Mouse (Mus musculus): Measurements from ENCODE around the gene Gprc5c. TPM values are rescaled to one million over a fixed set of nuclear protein-coding genes. Genes with fewer than 3 reads are reported as not detected.

Gene Gprc5c
- polyA plus RNA-seq, 1 experiment from 2014 or later: 23.5 TPM

DNA sequence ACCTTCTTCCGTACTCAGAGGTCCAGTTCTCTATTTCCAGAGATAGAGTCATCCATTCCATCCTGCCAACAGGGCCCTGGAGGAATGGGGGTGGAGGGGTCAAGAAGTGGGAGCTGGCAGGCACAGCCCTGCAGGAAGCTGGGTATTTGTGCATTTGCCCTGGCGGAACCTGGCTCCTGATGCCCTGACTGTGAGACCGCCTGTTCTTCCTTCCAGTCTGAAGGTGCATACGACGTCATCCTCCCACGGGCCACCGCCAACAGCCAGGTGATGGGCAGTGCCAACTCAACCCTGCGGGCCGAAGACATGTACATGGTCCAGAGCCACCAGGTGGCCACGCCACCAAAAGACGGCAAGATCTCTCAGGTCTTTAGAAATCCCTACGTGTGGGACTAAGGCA is 17.3 kb downstream of the Gprc5c start:
- H3K4me1 ChIP-seq (ENCODE audit: control insufficient read depth, insufficient read depth, low read length): peaks cover 30% of the 10 kb centered on the region
- no peaks in the 10 kb centered on the region for H3K27me3 ChIP-seq (ENCODE audit: control insufficient read depth, insufficient read depth, low read length)
- no peak for ATAC-seq (ENCODE audit: insufficient number of reproducible peaks, insufficient read depth, low FRiP score, low read depth)
- H3K9ac ChIP-seq (replicated peaks; ENCODE audit: low read depth, low read length): no peak overlapping the region
- no peak overlapping the region for H3K27ac ChIP-seq (ENCODE audit: low read length)
- no peak overlapping the region for H3K4me3 ChIP-seq (ENCODE audit: low read depth, low read length)
- H3K36me3 ChIP-seq (ENCODE audit: control insufficient read depth, insufficient read depth, low read length): peaks cover 15% of the 10 kb centered on the region; the same call in 1 of the 2 replicates
- H3K4me2 ChIP-seq (replicated peaks; ENCODE audit: low read depth, low read length): no peak overlapping the region
- WGBS: 89% methylated on average over 12 of the region's 12 CpGs
- H3K9me3 ChIP-seq (ENCODE audit: control insufficient read depth, low read depth, low read length): no peaks in the 10 kb centered on the region

DNA sequence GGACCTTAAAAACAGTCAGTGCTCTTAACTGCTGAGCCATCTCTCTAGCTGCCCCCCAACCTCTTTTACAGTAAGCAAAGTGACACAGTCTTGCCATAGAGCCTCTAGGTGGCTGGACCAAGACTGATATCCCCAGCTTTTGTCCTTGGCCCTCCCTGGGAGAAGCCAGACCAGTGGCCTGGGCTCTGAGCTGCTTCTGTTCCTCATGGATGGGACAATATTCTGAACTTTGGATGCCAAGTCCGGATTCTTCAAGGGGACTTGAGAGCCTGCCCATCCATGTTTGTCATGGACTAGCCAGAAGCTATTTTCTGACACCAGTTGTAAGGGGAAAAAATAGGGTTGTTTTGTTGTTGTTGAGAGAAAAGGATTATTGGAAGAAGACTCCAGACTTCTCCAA is 18.8 kb downstream of the Gprc5c start:
- WGBS: 87% methylated on average over 1 of the region's 1 CpGs
- Histone ChIP-seq H3K9me3 (ENCODE audit: control insufficient read depth, low read depth, low read length) (no peaks in the 10 kb centered on the region), H3K27me3 (ENCODE audit: control insufficient read depth, insufficient read depth, low read length) (no peaks in the 10 kb centered on the region), H3K4me3 (ENCODE audit: low read depth, low read length) (no peak overlapping the region), H3K36me3 (ENCODE audit: control insufficient read depth, insufficient read depth, low read length) (peaks cover 11% of the 10 kb centered on the region; the same call in 1 of the 2 replicates), H3K4me1 (ENCODE audit: control insufficient read depth, insufficient read depth, low read length) (peaks cover 31% of the 10 kb centered on the region), H3K9ac (replicated peaks; ENCODE audit: low read depth, low read length) (no peak overlapping the region), H3K27ac (ENCODE audit: low read length) (no peak overlapping the region), H3K4me2 (replicated peaks; ENCODE audit: low read depth, low read length) (no peak overlapping the region)
- no peak for ATAC-seq (ENCODE audit: insufficient number of reproducible peaks, insufficient read depth, low FRiP score, low read depth)

DNA sequence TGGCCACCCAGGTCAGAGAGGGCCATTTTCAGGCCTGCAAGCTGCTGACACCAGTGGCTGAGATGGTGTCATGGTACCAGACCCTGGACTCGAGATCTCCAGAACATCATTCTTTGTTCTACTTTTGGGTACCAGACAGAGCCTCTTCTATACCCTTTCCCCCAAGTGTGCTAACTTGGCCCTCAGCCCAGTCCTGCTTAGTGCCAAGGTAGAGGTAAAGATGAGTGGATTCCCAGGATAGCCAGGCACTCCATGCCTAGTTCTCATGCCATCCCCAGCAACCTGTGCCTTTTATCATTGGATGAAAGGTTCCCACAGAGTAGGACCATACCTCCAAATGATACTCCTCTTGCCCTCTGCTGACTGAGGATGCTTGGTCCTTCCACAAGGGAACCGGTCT is 20.6 kb downstream of the Gprc5c start:
- no peak overlapping the region for H3K27ac ChIP-seq (ENCODE audit: low read length)
- WGBS: 87% methylated on average over 2 of the region's 2 CpGs
- H3K4me3 ChIP-seq (ENCODE audit: low read depth, low read length): no peak overlapping the region
- no peaks in the 10 kb centered on the region for H3K9me3 ChIP-seq (ENCODE audit: control insufficient read depth, low read depth, low read length)
- H3K9ac ChIP-seq (replicated peaks; ENCODE audit: low read depth, low read length): no peak overlapping the region
- no peak overlapping the region for H3K4me2 ChIP-seq (replicated peaks; ENCODE audit: low read depth, low read length)
- no peaks in the 10 kb centered on the region for H3K27me3 ChIP-seq (ENCODE audit: control insufficient read depth, insufficient read depth, low read length)
- no peak for ATAC-seq (ENCODE audit: insufficient number of reproducible peaks, insufficient read depth, low FRiP score, low read depth)
- peaks cover 30% of the 10 kb centered on the region for H3K4me1 ChIP-seq (ENCODE audit: control insufficient read depth, insufficient read depth, low read length)
- peaks cover 11% of the 10 kb centered on the region; the same call in 1 of the 2 replicates for H3K36me3 ChIP-seq (ENCODE audit: control insufficient read depth, insufficient read depth, low read length)

DNA sequence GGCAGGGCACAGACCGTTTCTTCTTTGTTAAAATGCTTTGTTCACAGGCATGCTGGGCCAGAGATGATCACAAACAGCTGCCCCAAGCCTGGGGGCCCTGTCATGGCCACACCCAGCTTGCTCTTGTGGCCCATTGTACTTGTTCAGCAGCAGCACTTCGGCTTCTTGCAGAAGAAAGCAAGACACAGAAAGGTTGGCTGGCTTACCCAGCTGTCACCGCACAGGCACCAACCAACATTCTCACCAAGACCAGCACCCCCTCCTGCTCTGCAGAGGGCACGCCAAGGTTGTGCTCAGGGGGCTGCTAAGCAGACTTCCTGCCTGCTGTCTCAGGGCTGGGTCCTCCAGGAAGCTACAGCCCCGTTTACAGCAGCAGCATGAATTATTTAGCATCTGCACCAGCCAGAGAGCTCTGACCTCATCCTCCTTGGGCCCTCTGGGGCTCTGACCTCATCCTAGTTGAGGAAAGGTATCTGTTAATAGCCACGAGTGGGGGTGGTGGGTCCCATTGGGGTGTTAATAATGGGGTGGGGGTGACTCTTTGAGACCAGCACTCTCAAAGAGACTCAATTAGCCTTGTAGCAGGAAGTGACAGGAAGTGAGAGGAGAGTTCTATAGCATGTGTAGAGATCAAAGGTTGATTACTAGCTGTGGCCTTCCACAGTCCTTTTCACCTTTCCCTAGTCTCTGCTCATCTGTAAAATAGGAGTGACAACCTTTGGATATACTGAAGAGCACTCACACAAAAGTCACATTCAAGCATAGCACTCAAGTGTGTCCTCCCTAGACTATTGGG is 22.3 kb downstream of the Gprc5c start:
- no peak overlapping the region for H3K4me2 ChIP-seq (replicated peaks; ENCODE audit: low read depth, low read length)
- no peak overlapping the region; the same call in 1 of the 2 replicates for H3K27ac ChIP-seq (ENCODE audit: low read length)
- H3K9me3 ChIP-seq (ENCODE audit: control insufficient read depth, low read depth, low read length): no peaks in the 10 kb centered on the region
- H3K4me3 ChIP-seq (ENCODE audit: low read depth, low read length): no peak overlapping the region
- ATAC-seq (ENCODE audit: insufficient number of reproducible peaks, insufficient read depth, low FRiP score, low read depth): no peak
- no peaks in the 10 kb centered on the region for H3K27me3 ChIP-seq (ENCODE audit: control insufficient read depth, insufficient read depth, low read length)
- H3K36me3 ChIP-seq (ENCODE audit: control insufficient read depth, insufficient read depth, low read length): peaks cover 11% of the 10 kb centered on the region; the same call in 1 of the 2 replicates
- H3K4me1 ChIP-seq (ENCODE audit: control insufficient read depth, insufficient read depth, low read length): 0 out of 2 replicates have a peak, but pooled peaks cover 17% of the 10 kb centered on the region
- H3K9ac ChIP-seq (replicated peaks; ENCODE audit: low read depth, low read length): no peak overlapping the region
- WGBS: 24% methylated on average over 6 of the region's 6 CpGs

DNA sequence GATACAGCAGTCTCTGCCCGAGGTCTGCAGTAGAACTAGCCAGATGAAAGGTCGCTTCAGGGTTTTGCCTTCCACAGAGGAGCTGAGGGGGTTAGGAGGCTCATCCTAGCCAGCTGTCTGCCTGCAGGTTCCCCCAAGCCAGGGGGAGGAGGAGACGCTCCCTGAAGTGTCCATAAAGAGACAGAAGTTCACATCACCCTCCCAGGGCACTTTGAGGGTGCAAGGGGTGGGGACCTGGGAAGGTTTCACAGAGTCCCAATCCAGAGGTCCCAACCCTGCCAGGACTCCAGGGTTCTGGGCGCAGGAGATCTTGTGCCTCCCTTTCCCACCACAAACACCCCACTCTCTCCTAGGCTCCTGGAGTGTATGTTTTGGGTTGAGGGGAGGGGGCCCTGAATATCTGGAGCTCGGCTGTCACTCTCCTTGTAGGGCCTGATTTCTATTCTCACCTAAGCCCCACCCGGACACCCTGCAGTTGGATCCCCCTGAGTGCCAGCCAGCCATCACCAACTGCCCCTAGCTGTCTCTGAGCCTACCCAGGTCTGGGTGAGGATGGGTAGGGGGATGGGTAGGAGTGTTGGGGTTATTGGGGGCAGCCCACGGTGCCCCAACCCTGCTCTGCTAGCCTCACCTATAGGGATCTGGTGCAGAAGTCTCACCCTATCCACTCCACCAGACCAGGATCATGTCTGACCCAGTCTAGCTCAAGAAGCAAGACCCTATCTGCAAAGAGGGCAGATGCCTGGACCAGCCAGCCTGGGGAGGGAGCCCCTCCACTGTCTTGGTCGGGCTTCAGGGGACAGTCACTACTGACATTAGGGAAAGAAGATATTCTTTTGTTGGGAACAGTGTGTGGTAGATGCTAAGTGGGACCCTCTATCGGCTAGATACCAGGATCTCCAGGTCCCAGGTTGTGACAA is 23.5 kb downstream of the Gprc5c start:
- H3K36me3 ChIP-seq (ENCODE audit: control insufficient read depth, insufficient read depth, low read length): peaks cover 11% of the 10 kb centered on the region; the same call in 1 of the 2 replicates
- 0 out of 2 replicates have a peak, but pooled peaks cover 17% of the 10 kb centered on the region for H3K4me1 ChIP-seq (ENCODE audit: control insufficient read depth, insufficient read depth, low read length)
- WGBS: 46% methylated on average over 9 of the region's 9 CpGs
- H3K9me3 ChIP-seq (ENCODE audit: control insufficient read depth, low read depth, low read length): no peaks in the 10 kb centered on the region
- no peak overlapping the region for H3K9ac ChIP-seq (replicated peaks; ENCODE audit: low read depth, low read length)
- H3K27ac ChIP-seq (ENCODE audit: low read length): no peak overlapping the region
- H3K4me2 ChIP-seq (replicated peaks; ENCODE audit: low read depth, low read length): no peak overlapping the region
- ATAC-seq (ENCODE audit: insufficient number of reproducible peaks, insufficient read depth, low FRiP score, low read depth): no peak
- no peaks in the 10 kb centered on the region for H3K27me3 ChIP-seq (ENCODE audit: control insufficient read depth, insufficient read depth, low read length)
- H3K4me3 ChIP-seq (ENCODE audit: low read depth, low read length): no peak overlapping the region

DNA sequence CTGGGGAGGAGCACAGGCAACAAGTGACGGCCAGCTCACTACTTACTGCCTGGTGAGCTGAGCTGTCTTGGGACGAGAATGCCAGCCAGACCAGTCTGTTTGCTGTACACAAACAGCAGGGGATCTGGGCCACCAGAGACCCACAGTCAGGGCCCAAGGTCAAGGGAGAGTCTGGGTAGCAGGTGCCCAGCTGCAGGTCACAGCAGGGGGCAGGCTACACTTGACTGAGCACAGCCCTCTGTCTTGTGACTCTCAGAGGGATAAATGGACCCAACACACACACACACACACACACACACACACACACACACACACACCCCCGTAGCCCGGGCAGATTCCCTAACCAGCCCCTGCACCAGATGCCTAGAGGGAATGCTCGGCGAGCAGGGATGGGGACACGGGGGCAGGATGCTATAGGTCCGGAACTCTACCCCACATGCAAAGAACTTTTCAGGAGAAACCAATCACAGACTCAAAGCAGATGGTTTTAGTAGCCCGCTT is 24.4 kb downstream of the Gprc5c start:
- no peak overlapping the region for H3K4me2 ChIP-seq (replicated peaks; ENCODE audit: low read depth, low read length)
- WGBS: 19% methylated on average over 9 of the region's 9 CpGs
- ATAC-seq (ENCODE audit: insufficient number of reproducible peaks, insufficient read depth, low FRiP score, low read depth): no peak

DNA sequence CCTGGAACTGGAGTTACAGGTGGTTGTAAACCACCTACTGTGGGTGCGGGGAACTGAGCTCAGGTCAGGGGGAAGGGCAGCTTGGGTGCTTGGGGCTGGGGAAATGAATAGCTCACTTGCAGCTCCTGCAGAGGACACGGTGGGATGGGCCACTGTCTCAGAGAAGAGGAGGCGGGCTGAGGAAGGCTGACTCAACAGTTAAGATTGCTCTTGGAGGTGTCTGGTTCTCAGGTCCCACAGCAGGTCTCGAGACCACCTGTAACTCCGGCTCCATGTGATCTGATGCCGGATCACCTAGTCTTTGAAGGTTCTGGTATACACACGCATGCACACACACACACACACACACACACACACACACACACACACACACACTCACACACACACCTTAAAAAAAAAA is 25.2 kb downstream of the Gprc5c start:
- H3K27me3 ChIP-seq (ENCODE audit: control insufficient read depth, insufficient read depth, low read length): no peaks in the 10 kb centered on the region
- H3K4me3 ChIP-seq (ENCODE audit: low read depth, low read length): no peak overlapping the region
- H3K36me3 ChIP-seq (ENCODE audit: control insufficient read depth, insufficient read depth, low read length): no peaks in the 10 kb centered on the region
- no peak for ATAC-seq (ENCODE audit: insufficient number of reproducible peaks, insufficient read depth, low FRiP score, low read depth)
- H3K4me2 ChIP-seq (replicated peaks; ENCODE audit: low read depth, low read length): no peak overlapping the region
- H3K9me3 ChIP-seq (ENCODE audit: control insufficient read depth, low read depth, low read length): no peaks in the 10 kb centered on the region
- no peak overlapping the region for H3K27ac ChIP-seq (ENCODE audit: low read length)
- 0 out of 2 replicates have a peak, but pooled peaks cover 17% of the 10 kb centered on the region for H3K4me1 ChIP-seq (ENCODE audit: control insufficient read depth, insufficient read depth, low read length)
- WGBS: 45% methylated on average over 7 of the region's 7 CpGs
- H3K9ac ChIP-seq (replicated peaks; ENCODE audit: low read depth, low read length): no peak overlapping the region

More for the DNA sequence above, 24.4 kb downstream of the Gprc5c start:
- H3K36me3 ChIP-seq (ENCODE audit: control insufficient read depth, insufficient read depth, low read length): peaks cover 6% of the 10 kb centered on the region; the same call in 1 of the 2 replicates
- H3K27ac ChIP-seq (ENCODE audit: low read length): no peak overlapping the region
- no peaks in the 10 kb centered on the region for H3K27me3 ChIP-seq (ENCODE audit: control insufficient read depth, insufficient read depth, low read length)
- no peak overlapping the region for H3K9ac ChIP-seq (replicated peaks; ENCODE audit: low read depth, low read length)
- no peak overlapping the region for H3K4me3 ChIP-seq (ENCODE audit: low read depth, low read length)
- H3K9me3 ChIP-seq (ENCODE audit: control insufficient read depth, low read depth, low read length): no peaks in the 10 kb centered on the region
- H3K4me1 ChIP-seq (ENCODE audit: control insufficient read depth, insufficient read depth, low read length): 0 out of 2 replicates have a peak, but pooled peaks cover 17% of the 10 kb centered on the region

DNA sequence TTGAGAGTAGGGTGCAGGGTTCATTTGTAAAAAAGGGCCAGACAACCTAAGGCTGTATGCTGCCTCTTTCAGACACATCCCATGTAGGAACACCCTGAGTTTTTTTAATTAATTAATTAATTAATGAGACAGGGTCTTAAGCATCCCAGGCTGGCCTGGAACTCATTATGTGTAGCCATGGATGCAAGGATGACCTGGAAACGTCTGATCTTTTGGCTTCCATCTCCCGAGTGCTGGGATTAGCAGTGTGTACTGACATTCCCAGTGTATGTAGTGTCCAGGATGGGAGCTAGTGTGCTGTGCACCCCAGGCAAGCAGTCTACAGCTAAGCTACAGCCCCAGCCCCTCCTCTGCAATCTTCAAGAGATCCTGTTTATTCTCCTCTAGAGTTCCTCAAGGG is 25.7 kb downstream of the Gprc5c start:
- H3K27me3 ChIP-seq (ENCODE audit: control insufficient read depth, insufficient read depth, low read length): no peaks in the 10 kb centered on the region
- H3K27ac ChIP-seq (ENCODE audit: low read length): no peak overlapping the region
- no peak overlapping the region for H3K9ac ChIP-seq (replicated peaks; ENCODE audit: low read depth, low read length)
- no peak for ATAC-seq (ENCODE audit: insufficient number of reproducible peaks, insufficient read depth, low FRiP score, low read depth)
- 50% methylated on average over 2 of the region's 2 CpGs for WGBS
- H3K4me1 ChIP-seq (ENCODE audit: control insufficient read depth, insufficient read depth, low read length): 0 out of 2 replicates have a peak, but pooled peaks cover 17% of the 10 kb centered on the region
- H3K36me3 ChIP-seq (ENCODE audit: control insufficient read depth, insufficient read depth, low read length): no peaks in the 10 kb centered on the region
- no peak overlapping the region for H3K4me2 ChIP-seq (replicated peaks; ENCODE audit: low read depth, low read length)
- H3K9me3 ChIP-seq (ENCODE audit: control insufficient read depth, low read depth, low read length): no peaks in the 10 kb centered on the region
- no peak overlapping the region for H3K4me3 ChIP-seq (ENCODE audit: low read depth, low read length)

Data from stomach, embryonic 14.5 days (tissue).